Comparison of ENCODE assay signal across 27 mouse cellular contexts in genomic region chr19:36453451-36453850, GRCm38 (mm10).
A peak's percentile ranks its signal among the peaks of the same experiment; 100 is the strongest.
DNase-seq lines count a peak whose midpoint lies in the region; ATAC-seq and TF ChIP-seq lines count a peak whose summit lies in the region.
"Had no signal": no experiment of that assay in that cellular context is flagged by ENCODE, and none has a peak within 500 bp of the region (broad histone marks: within the 10 kb centered on the region; RNA-seq: fewer than 3 reads in every experiment).

No protein-coding gene starts in this region.

- H3K9ac ChIP-seq in liver, adult 2 months (ENCODE audit: low read depth, low read length), result no peak overlapping the region
- H3K9ac ChIP-seq in liver, embryonic 12.5 days, result no peak overlapping the region
- H3K9ac ChIP-seq: embryonic facial prominence, embryonic 13.5 days; embryonic facial prominence, embryonic 15.5 days; forebrain, embryonic 12.5 days had no signal

- no peak overlapping the region for H3K4me2 ChIP-seq in liver, embryonic 12.5 days
- H3K4me2 ChIP-seq: embryonic facial prominence, embryonic 13.5 days; embryonic facial prominence, embryonic 15.5 days; forebrain, embryonic 12.5 days had no signal

- H3K36me3 ChIP-seq in liver, adult 2 months (ENCODE audit: control insufficient read depth, insufficient read depth, low read length), result peaks cover 12% of the 10 kb centered on the region; the same call in 1 of the 2 replicates
- H3K36me3 ChIP-seq in liver, embryonic 12.5 days, result peaks cover 19% of the 10 kb centered on the region
- H3K36me3 ChIP-seq: embryonic facial prominence, embryonic 13.5 days; embryonic facial prominence, embryonic 15.5 days; forebrain, embryonic 10.5 days; forebrain, embryonic 12.5 days had no signal

- H3K9me3 ChIP-seq in liver, embryonic 12.5 days (replicated peaks), result no peaks in the 10 kb centered on the region
- H3K9me3 ChIP-seq: embryonic facial prominence, embryonic 13.5 days; embryonic facial prominence, embryonic 15.5 days; forebrain, embryonic 10.5 days; forebrain, embryonic 12.5 days; G1E had no signal

- no peak for TF ChIP-seq POLR2A in liver, adult 2 months (IDR thresholded peaks at IDR 0.05; ENCODE audit: extremely low read depth, insufficient read depth, low read length)

- peak; percentile 29 to 63 for DNase-seq in adrenal gland, adult (ENCODE audit: inconsistent age in 2 of 2, low spot score in 1 of 2)
- DNase-seq in adrenal gland, adult 18-20 months (ENCODE audit: low spot score in 2 of 2), result no peak
- peak; percentile 13 for DNase-seq in adrenal gland, postnatal 10 days
- DNase-seq in adrenal gland, adult 8-10 months, result no peak
- peak; percentile 77 for DNase-seq in liver, adult 2 months (ENCODE audit: extremely low read depth, low read depth, low spot score)
- peak; percentile 38 to 47 for DNase-seq in adrenal gland, postnatal 36 days
- DNase-seq: B cell, adult 2 months; cerebellum, adult 11 months; cerebellum, adult 18-20 months; cerebellum, adult 8-10 months; cerebellum, adult 9-11 months; cerebellum, postnatal 14 days; cerebellum, postnatal 36 days; embryo, embryonic 11 days had no signal

- H3K79me2 ChIP-seq in liver, adult 2 months (ENCODE audit: control insufficient read depth, insufficient read depth, low read length), result no peaks in the 10 kb centered on the region

- H3K4me3 ChIP-seq in liver, adult 2 months (ENCODE audit: insufficient read depth, low read depth, low read length), result no peak overlapping the region
- no peak overlapping the region for H3K4me3 ChIP-seq in liver, embryonic 12.5 days
- H3K4me3 ChIP-seq: embryonic facial prominence, embryonic 13.5 days; embryonic facial prominence, embryonic 15.5 days; erythroblast, embryonic 14.5 days; forebrain, embryonic 10.5 days; forebrain, embryonic 12.5 days had no signal

- no peak for ATAC-seq in liver, embryonic 12.5 days
- ATAC-seq: activated CD4-positive, CD25-positive, alpha-beta regulatory T cell, adult 4 months; CD4-positive, CD25-positive, alpha-beta regulatory T cell, adult 4 months; forebrain, embryonic 14.5 days; forebrain, embryonic 16.5 days; Patski had no signal

- no peaks in the 10 kb centered on the region for H3K27me3 ChIP-seq in liver, adult 2 months (ENCODE audit: control insufficient read depth, insufficient read depth, low read length)
- no peaks in the 10 kb centered on the region for H3K27me3 ChIP-seq in liver, embryonic 12.5 days (replicated peaks)
- H3K27me3 ChIP-seq: CH12.LX; embryonic facial prominence, embryonic 13.5 days; embryonic facial prominence, embryonic 15.5 days; forebrain, embryonic 12.5 days; Patski had no signal

- peaks cover 5% of the 10 kb centered on the region; the same call in 1 of the 2 replicates for H3K4me1 ChIP-seq in liver, adult 2 months (ENCODE audit: control insufficient read depth, insufficient read depth, low read length)
- H3K4me1 ChIP-seq in liver, embryonic 12.5 days, result peaks cover 48% of the 10 kb centered on the region
- H3K4me1 ChIP-seq: embryonic facial prominence, embryonic 13.5 days; embryonic facial prominence, embryonic 15.5 days; forebrain, embryonic 10.5 days; forebrain, embryonic 12.5 days had no signal

- TF ChIP-seq CTCF in liver, adult 2 months (IDR thresholded peaks at IDR 0.05; ENCODE audit: low read depth, low read length), result no peak

- H3K27ac ChIP-seq in liver, adult 2 months (replicated peaks; ENCODE audit: insufficient read depth, low read depth, low read length), result no peak overlapping the region
- no peak overlapping the region for H3K27ac ChIP-seq in liver, embryonic 12.5 days
- H3K27ac ChIP-seq: embryonic facial prominence, embryonic 13.5 days; embryonic facial prominence, embryonic 15.5 days; forebrain, embryonic 10.5 days; forebrain, embryonic 12.5 days had no signal

- 34% methylated on average over 4 of the region's 4 CpGs for WGBS in liver, adult 2 months
- WGBS in liver, embryonic 12.5 days (ENCODE audit: insufficient replicate concordance), result 85% methylated on average over 4 of the region's 4 CpGs

Comparison
In these comparisons a context has a peak if more than half of its experiments do, and no peak if none do; other contexts are left out.
1. DNase-seq: peak in adrenal gland, adult (2 of 2), adrenal gland, postnatal 10 days (single experiment), liver, adult 2 months (single experiment) and adrenal gland, postnatal 36 days (2 of 2); none in adrenal gland, adult 18-20 months (0 of 2) and adrenal gland, adult 8-10 months (single experiment).